Mouse (Mus musculus) cerebellum, adult (tissue): ENCODE measurements around the gene Dcps.
"Not testable (repeated sequence)": the region's sequence is repeated elsewhere in the genome, so short reads cannot be mapped to it uniquely, and the experiment has no call there.

ENCODE experiments used
- ATAC-seq: cut with Nextera tagmentation; 2 replicates; pipeline ENCODE4 v1.9.2; 2017; ENCODE audit warnings: mild to moderate bottlenecking, moderate library complexity, mixed read lengths; ENCODE audit not compliant: insufficient number of reproducible peaks, low FRiP score, low TSS enrichment

Gene Dcps

DNA sequence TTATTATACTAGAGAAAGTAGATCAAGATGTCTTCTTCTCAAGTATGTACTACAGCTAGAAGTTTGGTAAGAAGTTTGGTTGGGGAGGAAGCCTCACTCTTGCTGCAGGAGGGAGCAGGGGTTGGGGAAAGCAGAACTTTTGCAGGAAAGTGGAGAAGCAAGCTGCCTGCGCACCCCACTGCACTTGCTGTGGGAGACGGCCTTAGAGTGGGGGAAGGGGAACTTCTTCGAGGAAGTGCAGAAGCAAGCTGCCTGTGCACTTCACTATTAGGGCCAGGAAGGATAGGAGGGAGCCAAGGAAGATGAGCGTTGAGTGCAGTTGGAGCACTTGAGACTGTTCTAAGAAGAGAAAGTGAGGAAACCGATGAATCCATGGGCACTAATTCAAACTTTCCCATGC lies 7.5 kb upstream of the Dcps start:
- ATAC-seq: no peak

DNA sequence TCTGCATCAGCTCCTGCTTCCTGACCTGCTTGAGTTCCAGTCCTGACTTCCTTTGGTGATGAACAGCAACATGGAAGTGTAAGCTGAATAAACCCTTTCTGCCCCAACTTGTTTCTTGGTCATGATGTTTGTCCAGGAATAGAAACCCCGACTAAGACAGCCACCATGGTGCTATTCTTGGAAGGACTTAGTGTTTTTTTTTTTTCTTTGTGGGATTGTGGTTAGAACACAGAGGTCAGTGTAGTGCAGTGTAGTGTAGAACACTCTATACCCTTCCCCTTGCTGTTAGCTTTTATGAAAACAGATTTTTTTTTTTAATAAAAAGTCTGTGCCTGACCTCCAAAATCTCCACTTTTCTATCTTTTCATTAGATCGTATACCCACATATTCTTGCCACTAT lies 7.0 kb upstream of the Dcps start:
- ATAC-seq: no peak

DNA sequence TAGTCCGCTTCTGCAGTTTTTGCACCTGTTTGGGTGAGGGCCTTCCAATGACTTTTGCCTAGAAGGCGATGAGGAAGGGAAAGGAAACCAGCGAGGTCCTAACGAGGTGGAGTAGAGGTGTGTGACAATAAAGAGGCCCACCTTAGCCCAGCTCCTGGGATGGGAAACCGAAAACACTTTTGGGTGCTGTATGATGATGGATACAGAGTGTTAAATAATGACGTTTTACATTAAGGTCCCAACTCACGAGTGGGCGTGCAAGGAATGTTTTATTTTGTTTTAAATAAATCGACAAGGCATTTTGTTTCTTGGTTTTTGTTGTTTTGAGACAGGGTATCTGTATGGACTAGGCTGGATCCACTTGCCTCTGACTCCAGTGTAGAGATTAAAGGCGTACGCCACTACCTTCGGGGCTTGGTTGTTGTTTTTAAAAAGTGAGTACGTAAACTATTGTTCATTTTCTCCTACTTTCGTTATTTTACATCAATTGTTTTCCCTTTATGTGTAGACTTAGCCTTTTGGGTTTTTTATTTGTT lies 331 bp upstream of the Dcps start:
- ATAC-seq: 0 out of 2 replicates have a peak, but pooled peaks have one; percentile 5

DNA sequence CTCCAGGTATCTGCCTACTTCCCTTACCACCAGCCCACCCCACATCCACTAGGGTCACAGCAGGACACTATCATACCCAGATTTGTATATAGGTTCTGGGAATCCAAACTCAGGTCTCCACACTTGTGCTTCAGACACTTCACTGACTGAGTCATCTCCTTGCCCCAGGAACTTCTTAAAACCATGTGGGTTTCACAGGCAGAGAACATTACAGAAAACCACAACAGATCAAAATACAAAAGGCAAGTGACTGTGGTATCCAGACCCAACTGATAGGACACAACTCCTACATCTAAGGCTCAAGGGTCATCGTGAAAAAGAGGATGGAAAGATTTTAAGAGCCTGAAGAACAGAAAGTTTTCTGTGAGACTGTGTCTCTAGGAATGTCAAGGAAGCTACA lies 2.5 kb downstream of the Dcps start:
- ATAC-seq: no peak

DNA sequence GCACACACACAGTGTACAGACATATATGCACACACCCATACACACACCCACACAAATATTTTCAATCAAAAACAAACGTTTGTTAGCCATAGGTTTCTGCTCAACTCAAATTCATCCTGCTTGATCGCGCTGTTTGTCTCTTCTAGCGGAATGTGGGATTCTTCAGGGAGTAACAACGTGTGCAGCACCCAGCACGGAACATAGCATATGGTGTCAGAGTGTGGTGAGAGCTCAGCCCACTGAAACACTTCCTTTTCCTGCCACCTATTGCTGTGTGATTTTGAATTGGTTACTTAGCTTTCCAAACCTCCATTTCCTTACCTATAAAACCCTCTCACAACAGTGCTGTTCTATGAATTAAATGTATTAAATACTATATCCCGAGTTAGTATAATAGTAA lies 5.8 kb downstream of the Dcps start:
- no peak for ATAC-seq

DNA sequence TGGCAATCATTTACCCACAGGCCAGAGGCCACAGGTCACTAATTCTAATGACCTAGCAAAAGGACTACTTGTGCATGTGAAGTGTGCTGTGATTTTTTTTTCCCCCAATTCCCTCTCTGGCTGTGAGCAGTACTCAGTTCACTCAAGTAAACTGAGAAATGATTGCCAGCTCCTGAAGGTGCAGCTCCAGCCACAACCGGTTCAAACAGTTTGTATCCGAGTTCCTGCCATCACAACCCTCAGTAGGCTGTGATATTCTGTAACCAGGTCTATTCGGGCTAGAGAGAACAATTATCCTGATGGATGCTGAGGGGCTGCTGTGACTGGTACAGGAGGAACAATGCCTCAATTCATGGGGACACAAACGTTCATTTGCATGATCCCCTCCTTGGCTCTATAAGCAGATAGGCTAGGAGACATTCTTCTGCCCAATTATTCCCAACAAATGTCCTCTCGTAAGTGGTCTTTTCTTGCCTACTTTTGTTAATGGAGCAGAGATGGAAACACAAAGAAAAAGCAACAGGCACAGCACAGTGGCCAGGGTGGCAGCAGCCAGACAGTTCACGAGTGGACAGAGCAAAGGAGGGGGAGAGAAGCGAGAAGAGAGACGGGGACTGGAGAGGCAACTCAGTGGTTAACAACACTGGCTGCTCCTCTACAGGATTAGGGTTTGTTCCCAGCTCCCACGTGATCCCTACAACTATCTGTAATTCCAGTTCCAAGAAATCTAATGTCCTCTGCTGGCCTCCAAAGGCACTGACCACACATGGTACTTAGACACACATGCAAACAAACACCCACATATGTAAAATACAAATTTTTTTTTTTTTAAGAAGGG lies 8.8 kb downstream of the Dcps start:
- ATAC-seq: no peak

DNA sequence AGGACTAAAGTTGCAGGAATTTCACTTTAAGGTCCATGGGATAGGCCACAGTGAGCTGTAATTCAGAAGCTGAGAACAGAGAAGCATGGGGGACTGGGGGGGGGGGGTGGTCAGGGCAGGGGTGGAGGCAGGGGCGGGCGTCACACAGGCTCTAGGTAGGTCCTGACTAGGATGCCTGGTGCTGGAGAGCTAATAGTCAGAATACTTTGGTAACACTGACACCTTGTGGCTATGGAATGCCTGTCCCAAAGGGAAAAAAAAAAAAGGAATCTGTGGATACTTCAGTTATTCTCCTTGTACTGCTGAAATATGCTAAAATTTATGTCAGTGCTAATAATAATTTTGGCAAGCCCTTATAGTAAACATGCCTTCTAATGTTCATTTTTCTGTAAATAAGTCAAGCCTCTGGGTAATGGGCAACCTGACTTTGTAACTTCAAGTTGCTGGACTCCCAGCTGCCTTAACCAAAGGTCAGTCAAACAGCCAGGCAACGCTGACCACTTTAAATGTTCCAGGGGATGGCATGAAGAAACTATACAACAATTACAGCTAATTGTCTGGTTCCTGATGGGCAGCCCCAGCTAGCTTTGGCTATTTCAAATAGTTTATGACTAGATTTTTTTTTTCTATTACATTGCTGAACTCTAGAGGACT lies 9.6 kb downstream of the Dcps start:
- 0 out of 2 replicates have a peak, but pooled peaks have one; percentile 23 for ATAC-seq

DNA sequence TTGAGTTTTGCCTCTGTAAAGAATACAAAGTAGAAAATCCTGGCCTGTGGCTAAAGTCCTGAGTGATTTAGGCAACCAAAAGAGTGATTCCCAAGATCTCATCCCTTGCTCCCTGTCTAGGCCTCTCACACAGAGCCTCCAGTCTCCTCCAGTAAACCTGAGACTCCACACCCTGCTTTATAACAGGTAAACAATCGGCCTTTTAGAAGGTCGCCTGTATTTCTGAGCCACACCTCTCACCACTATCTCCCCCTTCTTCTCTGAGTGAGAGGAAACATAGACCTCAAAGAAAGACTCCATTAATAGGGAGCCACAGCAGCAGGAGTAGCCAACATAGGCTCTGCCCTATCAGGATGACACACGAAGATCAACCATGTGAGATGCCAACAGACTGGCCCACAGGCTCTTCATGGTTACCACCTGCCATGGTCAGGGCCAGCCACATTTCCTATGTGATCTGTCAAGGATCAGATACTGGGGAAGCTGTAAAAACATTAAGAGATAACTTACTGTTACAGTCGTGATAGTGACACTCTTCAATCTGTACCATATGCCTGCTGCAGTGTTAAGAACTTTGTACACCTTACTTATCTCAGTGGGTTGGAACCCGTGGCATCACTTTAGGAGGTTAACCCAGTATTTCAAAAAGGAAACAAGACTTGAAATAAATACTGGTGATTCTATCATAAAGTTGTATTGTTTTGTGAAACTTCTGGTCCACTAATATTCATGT lies 11.6 kb downstream of the Dcps start:
- no peak for ATAC-seq

DNA sequence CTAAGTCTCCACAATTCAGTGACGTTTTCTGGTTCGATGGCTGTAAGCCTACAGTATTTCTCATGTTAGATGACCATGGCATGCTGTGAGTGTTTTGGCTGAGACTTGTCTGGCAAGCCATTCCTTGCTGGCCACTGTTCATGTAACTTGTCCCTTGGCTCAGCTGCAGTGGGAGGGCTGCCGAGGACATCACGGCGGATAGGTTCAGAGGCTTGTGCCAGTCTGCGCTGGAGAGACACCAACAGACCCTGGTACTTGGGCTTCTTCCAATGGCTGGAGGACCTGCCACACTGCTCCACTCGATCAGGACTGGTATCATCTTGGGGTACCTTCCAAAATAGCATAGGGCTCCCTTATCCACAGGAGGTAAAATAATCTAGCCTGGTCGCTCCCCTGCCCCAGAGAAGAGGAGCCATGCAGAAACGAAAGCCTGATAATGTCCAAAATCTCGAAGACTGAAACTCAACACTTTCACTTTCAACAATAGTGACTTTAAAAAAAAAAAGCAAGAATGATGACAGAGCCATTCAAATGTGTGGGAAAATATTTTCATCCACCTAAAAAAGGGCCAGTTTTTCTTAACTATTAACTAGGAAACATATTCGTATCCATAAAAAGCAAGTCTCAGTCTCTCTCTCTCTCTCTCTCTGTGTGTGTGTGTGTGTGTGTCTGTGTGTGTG lies 12.7 kb downstream of the Dcps start:
- ATAC-seq: peak; percentile 43; the same call in 1 of the 2 replicates

DNA sequence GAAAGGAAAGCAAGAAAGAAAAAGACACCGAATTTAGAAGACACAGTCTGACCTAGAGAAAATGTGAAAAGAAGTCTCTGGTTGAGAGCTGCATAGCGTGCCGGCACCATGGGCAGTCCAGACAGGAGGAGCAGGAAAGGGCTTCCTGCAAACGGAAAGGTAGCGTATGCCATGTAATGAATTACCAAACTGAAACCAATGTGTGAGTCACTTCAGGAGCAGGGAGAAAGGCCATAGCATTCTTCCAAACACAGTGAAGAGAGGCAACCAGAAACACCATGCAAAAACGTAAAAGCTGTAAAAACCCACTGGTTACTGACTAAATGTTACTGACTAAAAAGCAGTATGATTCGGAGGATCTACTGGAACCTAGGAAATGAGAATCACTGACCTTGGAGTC lies 14.1 kb downstream of the Dcps start:
- no peak for ATAC-seq

DNA sequence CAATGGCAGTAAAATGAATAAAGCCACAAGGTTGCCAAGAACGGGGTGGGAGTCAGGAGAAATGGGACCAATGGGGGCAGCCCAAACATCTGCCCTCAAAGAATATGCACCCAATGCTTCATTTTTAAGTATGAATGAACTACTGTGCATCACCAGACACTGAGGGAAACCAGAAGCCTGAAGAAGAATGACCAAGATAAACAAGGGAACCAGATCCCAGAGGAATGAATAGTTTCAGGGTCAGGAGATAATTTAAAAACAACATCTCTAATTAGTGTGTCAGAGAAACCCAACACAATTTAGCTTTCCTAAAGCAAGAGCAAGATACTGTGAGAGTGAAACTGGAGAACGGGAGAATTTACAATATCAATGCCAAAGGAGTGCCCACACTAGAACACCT lies 15.2 kb downstream of the Dcps start:
- no peak for ATAC-seq

DNA sequence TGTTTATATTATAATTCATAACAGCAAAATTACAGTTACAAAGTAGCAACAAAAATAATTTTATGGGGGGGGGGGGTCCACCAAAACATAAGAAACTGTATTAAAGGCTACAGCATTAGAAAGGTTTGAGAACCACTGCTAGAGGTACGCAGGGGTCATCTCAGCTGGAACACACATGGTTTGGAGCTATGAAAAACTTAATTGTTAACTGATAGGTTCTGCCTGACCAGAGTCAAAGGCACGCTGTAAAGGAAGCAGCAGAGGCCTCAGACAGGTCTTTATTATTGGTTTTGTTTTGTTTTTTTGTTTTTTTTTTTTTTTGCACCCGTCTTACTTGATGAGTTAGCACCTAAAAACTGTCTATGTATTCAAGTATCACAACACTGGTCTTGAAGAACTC lies 17.4 kb downstream of the Dcps start:
- ATAC-seq: no peak

DNA sequence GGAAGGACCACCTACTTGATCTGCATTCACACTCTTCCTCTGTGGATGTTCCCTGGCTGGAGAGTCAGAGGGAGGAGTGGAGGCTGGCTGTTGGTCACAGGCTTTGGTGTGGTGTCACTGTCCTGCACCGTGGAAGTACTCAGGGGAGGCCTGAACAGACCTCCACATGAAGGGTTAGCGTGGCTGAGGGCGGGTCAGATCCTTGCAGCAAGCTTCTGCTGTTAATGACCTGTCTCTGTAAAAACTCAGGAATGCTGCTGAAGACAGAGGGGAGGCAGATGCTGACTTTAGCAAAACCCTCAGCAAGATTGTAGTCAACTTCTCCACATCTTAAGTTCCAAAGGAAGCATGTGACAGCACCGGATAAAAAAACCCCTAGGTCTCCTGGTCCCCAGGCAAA lies 19.0 kb downstream of the Dcps start:
- no peak for ATAC-seq

DNA sequence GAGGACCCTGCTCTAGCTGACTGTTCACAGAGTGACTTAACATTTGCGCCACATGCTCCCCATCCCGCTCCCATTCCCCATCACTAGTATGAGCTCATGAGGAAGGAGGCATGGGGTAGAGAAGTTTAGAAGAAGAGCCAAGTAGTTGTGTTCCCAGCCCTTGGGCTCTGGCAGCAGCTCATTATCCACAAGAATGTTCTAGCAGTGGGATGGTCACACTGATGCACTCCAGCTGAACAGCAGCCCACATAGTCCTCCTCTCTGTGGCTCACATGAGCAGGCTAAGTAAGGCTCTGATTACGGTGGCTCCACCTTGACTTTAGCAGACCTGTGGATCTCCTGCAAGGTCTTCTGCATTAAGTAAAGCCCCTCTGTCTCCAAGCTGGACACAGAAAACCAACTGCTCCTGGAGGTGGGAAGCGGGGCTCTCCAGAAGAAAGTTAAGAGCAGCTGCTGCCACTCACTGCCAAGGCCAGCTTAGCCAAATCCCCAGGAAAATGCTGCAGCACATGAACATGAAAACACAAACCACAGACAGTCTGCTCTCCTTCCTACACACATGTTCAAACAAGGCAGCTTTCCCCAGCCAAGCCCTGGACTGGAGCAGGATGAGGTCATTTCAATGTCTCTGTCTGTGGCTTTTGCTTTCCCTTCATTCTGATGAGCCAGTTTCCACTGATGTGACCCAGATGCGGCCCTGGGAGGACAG lies 19.7 kb downstream of the Dcps start:
- ATAC-seq: no peak

DNA sequence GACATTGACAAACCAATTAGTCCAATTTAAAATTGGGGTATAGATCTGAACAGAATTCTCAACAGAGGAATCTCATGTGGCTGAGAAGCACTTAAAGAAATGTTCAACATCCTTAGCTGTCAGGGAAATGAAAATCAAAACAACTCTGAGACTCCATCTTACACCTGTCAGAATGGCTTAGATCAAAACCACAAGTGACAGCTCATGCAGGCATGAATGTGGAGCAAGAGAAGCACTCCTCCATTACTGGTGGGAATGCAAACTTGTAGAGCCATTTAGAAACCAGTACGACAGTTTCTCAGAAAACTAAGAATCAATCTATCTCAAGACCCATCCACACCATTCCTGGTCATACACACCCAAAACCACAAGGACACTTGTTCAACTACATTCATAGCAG lies 22.9 kb downstream of the Dcps start:
- no peak for ATAC-seq

DNA sequence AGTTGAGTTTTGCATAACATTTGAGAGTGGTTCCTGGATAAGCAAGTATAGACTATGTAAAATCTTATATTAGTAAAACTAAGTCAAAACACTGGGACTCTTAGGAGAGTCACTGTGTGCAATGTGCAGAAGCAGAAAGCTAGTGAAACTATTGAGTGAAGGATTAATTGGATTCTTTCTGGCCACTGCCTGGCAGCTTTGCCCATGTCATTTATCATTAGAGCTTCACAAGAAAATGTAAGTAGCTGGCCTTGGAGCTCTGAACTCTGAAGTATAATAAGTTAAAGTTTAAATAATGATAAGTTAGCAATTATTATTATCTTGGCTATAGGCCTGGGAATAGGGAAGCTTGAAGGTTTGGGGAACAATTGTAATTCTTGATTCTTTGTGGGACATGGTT lies 27.0 kb downstream of the Dcps start:
- ATAC-seq: not testable (repeated sequence)

DNA sequence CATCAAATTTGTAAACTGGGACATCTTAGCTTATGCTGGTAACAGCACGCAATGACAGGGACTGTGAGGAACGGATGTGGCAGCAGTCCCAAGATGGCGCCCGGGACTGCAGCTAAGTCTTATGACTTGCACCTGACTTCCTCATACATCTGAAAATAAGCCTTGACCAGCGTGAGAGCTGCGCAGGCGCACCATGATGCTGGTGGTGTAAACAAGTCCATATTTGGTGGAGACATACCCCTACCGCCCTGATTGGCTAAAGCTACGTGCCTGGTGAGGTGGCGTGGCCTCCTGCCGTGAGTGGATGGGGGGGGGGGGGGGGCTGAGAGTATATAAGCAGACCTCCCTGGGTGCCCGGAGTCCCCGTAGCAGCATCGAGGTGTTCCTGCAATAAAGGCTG lies 28.6 kb downstream of the Dcps start:
- ATAC-seq: not testable (repeated sequence)

DNA sequence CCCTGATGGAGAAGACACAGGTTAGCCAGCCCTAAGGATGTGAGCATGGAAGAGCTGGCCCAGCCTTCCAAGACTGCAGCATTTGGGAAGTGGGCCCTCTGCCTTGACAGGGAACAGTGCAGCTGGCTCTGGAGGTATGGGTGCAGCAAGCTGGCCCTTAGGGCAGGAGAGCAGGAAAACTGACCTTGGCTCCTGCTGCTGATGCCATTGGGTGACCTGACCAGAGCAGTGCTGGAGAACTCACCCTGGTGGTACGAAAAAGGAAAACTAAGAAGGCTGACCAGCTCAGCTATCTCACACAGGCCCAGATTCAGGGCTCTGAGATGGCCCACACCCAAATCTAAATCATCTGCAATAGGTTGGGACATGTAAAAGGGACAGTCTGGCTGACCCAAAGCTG lies 30.0 kb downstream of the Dcps start:
- ATAC-seq: no peak; the same call in 1 of the 2 replicates

DNA sequence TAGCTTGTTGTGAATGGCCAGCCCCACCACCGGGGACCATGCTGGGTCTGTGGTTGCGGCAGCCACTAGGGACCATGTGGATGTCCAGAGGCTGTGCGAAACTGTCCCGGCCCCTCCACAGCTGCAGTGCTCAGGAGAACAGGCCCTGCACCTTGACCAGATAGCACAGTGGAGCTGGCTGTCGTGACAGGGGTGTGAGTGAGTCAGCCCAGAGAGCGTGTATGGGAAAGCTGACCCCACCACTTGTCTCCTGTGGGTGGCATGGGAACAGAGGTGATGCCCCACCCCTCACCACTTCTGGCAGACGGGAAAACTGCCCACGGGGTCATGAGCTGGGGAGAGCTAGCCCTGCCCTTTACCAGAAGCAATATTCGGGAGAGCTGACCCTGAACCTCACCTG lies 30.7 kb downstream of the Dcps start:
- no peak for ATAC-seq

DNA sequence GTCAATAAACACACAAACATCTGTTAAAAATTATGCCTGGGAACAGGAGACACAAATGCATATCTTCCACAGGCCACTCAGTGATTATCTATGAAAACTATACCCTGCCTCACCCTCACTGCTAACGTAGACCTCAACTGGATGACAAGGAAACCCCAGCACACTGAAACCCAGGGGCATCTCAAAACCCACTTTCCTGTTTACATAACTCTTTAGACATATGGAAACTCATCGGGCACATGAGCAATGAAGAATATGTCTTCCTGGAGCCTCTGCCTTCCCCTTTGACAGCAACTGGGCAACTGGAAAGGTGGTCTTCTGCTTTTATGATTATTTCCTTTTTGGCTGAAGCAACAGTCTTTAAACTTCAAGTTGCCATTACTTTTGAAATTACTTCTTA lies 33.6 kb downstream of the Dcps start:
- ATAC-seq: no peak
